Mouse (Mus musculus) MEL (cell line): ENCODE measurements around the gene Tmc4. TPM values are rescaled to one million over a fixed set of nuclear protein-coding genes. Genes with fewer than 3 reads are reported as not detected.

Experiments
- DNase-seq: peaks from one replicate; pipeline ENCODE4 v3.0.0; 2011; ENCODE audit warnings: low read depth, low spot score
- H3K27ac ChIP-seq: 2 replicates; pipeline ENCODE4 v1.5.1; 2012; ENCODE audit warnings: low read depth, mild to moderate bottlenecking, control low read depth, low read length, moderate library complexity; ENCODE audit not compliant: control insufficient read depth
- H3K27me3 ChIP-seq, 2 experiments: fragments of 150-350 bp in 1 of 2; sonication (generic) in 1 of 2; 2 replicates each; pipeline ENCODE4 v1.6.1; 2012; ENCODE audit warnings: low read length in 2 of 2, mild to moderate bottlenecking in 2 of 2, improper control_type of control experiment in 1 of 2, moderate library complexity in 1 of 2; ENCODE audit not compliant: insufficient read depth in 2 of 2, control insufficient read depth in 1 of 2
- H3K36me3 ChIP-seq, 2 experiments: 2 replicates each; pipeline ENCODE4 v1.6.1; 2012 to 2014; ENCODE audit warnings: low read length in 2 of 2, improper control_type of control experiment in 1 of 2, inconsistent platforms in 1 of 2, mild to moderate bottlenecking in 1 of 2; ENCODE audit not compliant: insufficient read depth in 2 of 2, control insufficient read depth in 1 of 2
- H3K4me1 ChIP-seq, 2 experiments: fragments of 150-350 bp in 1 of 2; sonication (generic) in 1 of 2; 2 replicates each; pipeline ENCODE4 v1.6.1; 2012; ENCODE audit warnings: low read length in 2 of 2, improper control_type of control experiment in 1 of 2, mild to moderate bottlenecking in 1 of 2; ENCODE audit not compliant: insufficient read depth in 2 of 2, control insufficient read depth in 1 of 2
- H3K4me3 ChIP-seq, 2 experiments: fragments of 150-350 bp in 1 of 2; sonication (generic) in 1 of 2; 2 replicates each; pipeline ENCODE4 v1.5.1; 2012; ENCODE audit warnings: low read depth in 2 of 2, low read length in 2 of 2, mild to moderate bottlenecking in 2 of 2, moderate library complexity in 2 of 2, control low read depth in 1 of 2, improper control_type of control experiment in 1 of 2; ENCODE audit not compliant: control insufficient read depth in 1 of 2, insufficient read depth in 1 of 2
- H3K79me2 ChIP-seq: 2 replicates; pipeline ENCODE4 v1.6.1; 2012; ENCODE audit warnings: mild to moderate bottlenecking, low read length, moderate library complexity; ENCODE audit not compliant: control insufficient read depth, poor library complexity, insufficient read depth
- H3K9ac ChIP-seq: 2 replicates; pipeline ENCODE4 v1.6.1; 2012; ENCODE audit warnings: low read depth, mild to moderate bottlenecking, control low read depth, low read length, moderate library complexity; ENCODE audit not compliant: control insufficient read depth, poor library complexity, severe bottlenecking
- H3K9me3 ChIP-seq: fragments of 150-350 bp; sonication (generic); replicated peaks from 2 replicates; pipeline ENCODE4 v1.6.1; 2012; ENCODE audit warnings: mild to moderate bottlenecking, low read length, improper control_type of control experiment, moderate library complexity; ENCODE audit not compliant: insufficient read depth
- CHD1 ChIP-seq: IDR thresholded peaks from 2 replicates; pipeline ENCODE4 v1.6.1; 2012; ENCODE audit warnings: low read depth, mild to moderate bottlenecking, inconsistent platforms, low read length, improper control_type of control experiment
- CTCF ChIP-seq, 3 experiments: IDR thresholded peaks in 2 of 3; conservative IDR thresholded peaks in 1 of 3; 2 replicates each; pipeline ENCODE4 v1.5.1; 2011 to 2012; ENCODE audit warnings: low read length in 3 of 3, low read depth in 2 of 3, mild to moderate bottlenecking in 2 of 3, improper control_type of control experiment in 1 of 3, inconsistent platforms in 1 of 3, mixed read lengths in 1 of 3, moderate library complexity in 1 of 3; ENCODE audit not compliant: control insufficient read depth in 1 of 3, insufficient read depth in 1 of 3, poor library complexity in 1 of 3, severe bottlenecking in 1 of 3
- ELF1 ChIP-seq: IDR thresholded peaks from 2 replicates; pipeline ENCODE4 v1.6.1; 2014; ENCODE audit warnings: low read depth, mild to moderate bottlenecking, inconsistent platforms, low read length, improper control_type of control experiment, moderate library complexity
- EP300 ChIP-seq, 2 experiments: IDR thresholded peaks; 2 replicates each; pipeline ENCODE4 v1.6.1; 2011; ENCODE audit warnings: improper control_type of control experiment in 2 of 2, low read length in 2 of 2, low read depth in 1 of 2, mild to moderate bottlenecking in 1 of 2
- ETS1 ChIP-seq: IDR thresholded peaks from 2 replicates; pipeline ENCODE4 v1.6.1; 2012; ENCODE audit warnings: low read depth, mild to moderate bottlenecking, inconsistent platforms, low read length, improper control_type of control experiment, moderate library complexity
- GATA1 ChIP-seq: IDR thresholded peaks from 2 replicates; pipeline ENCODE4 v1.6.1; 2011; ENCODE audit warnings: low read depth, low read length, improper control_type of control experiment
- HCFC1 ChIP-seq: IDR thresholded peaks from 2 replicates; pipeline ENCODE4 v1.6.1; 2012; ENCODE audit warnings: low read depth, mild to moderate bottlenecking, inconsistent platforms, low read length, improper control_type of control experiment, moderate library complexity
- JUND ChIP-seq: IDR thresholded peaks from 2 replicates; pipeline ENCODE4 v1.6.1; 2011; ENCODE audit warnings: low read depth, mild to moderate bottlenecking, improper control_type of control experiment, low read length
- MAX ChIP-seq: IDR thresholded peaks from 2 replicates; pipeline ENCODE4 v1.6.1; 2011; ENCODE audit warnings: low read length, improper control_type of control experiment
- MEF2A ChIP-seq: IDR thresholded peaks from 2 replicates; pipeline ENCODE4 v1.6.1; 2014; ENCODE audit warnings: low read depth, mild to moderate bottlenecking, inconsistent platforms, low read length, improper control_type of control experiment; ENCODE audit not compliant: poor library complexity, insufficient replicate concordance, severe bottlenecking; ENCODE audit errors: extremely low read depth
- MXI1 ChIP-seq: IDR thresholded peaks from 2 replicates; pipeline ENCODE4 v1.6.1; 2011; ENCODE audit warnings: mild to moderate bottlenecking, low read depth, low read length, improper control_type of control experiment
- MYB ChIP-seq: IDR thresholded peaks from 2 replicates; pipeline ENCODE4 v1.6.1; 2011; ENCODE audit warnings: mild to moderate bottlenecking, low read depth, low read length, improper control_type of control experiment
- MYC ChIP-seq: IDR thresholded peaks from 2 replicates; pipeline ENCODE4 v1.6.1; 2011; ENCODE audit warnings: low read depth, mild to moderate bottlenecking, low read length, improper control_type of control experiment, moderate library complexity
- NELFE ChIP-seq: IDR thresholded peaks from 2 replicates; pipeline ENCODE4 v1.6.1; 2011; ENCODE audit warnings: low read depth, low read length, improper control_type of control experiment
- NRF1 ChIP-seq: IDR thresholded peaks from 2 replicates; pipeline ENCODE4 v1.6.1; 2014; ENCODE audit warnings: low read depth, mild to moderate bottlenecking, inconsistent platforms, low read length, improper control_type of control experiment, moderate library complexity; ENCODE audit not compliant: poor library complexity, insufficient read depth, severe bottlenecking
- POLR2A ChIP-seq, 2 experiments: IDR thresholded peaks; 2 replicates each; pipeline ENCODE4 v1.6.1; 2011 to 2012; ENCODE audit warnings: low read length in 2 of 2, mild to moderate bottlenecking in 2 of 2, control low read depth in 1 of 2, improper control_type of control experiment in 1 of 2, low read depth in 1 of 2, moderate library complexity in 1 of 2; ENCODE audit not compliant: control insufficient read depth in 1 of 2, insufficient read depth in 1 of 2, poor library complexity in 1 of 2
- POLR2AphosphoS2 ChIP-seq: IDR thresholded peaks from 2 replicates; pipeline ENCODE4 v1.6.1; 2011; ENCODE audit warnings: low read length, improper control_type of control experiment
- POLR2AphosphoS5 ChIP-seq: IDR thresholded peaks from 2 replicates; pipeline ENCODE4 v1.6.1; 2012; ENCODE audit warnings: low read depth, borderline replicate concordance, mild to moderate bottlenecking, inconsistent platforms, low read length, moderate library complexity, mixed read lengths
- RCOR1 ChIP-seq: IDR thresholded peaks from 2 replicates; pipeline ENCODE4 v1.6.1; 2012; ENCODE audit warnings: low read depth, mild to moderate bottlenecking, inconsistent platforms, low read length, improper control_type of control experiment
- SMC3 ChIP-seq: IDR thresholded peaks from 2 replicates; pipeline ENCODE4 v1.6.1; 2011; ENCODE audit warnings: low read depth, low read length, improper control_type of control experiment
- UBTF ChIP-seq: IDR thresholded peaks from 2 replicates; pipeline ENCODE4 v1.6.1; 2012; ENCODE audit warnings: low read depth, mild to moderate bottlenecking, inconsistent platforms, low read length, improper control_type of control experiment, moderate library complexity, borderline replicate concordance; ENCODE audit not compliant: insufficient read depth
- USF1 ChIP-seq: IDR thresholded peaks from 2 replicates; pipeline ENCODE4 v1.6.1; 2014; ENCODE audit warnings: low read depth, mild to moderate bottlenecking, inconsistent platforms, low read length, improper control_type of control experiment, moderate library complexity
- USF2 ChIP-seq, 2 experiments: IDR thresholded peaks; 2 replicates each; pipeline ENCODE4 v1.6.1; 2011 to 2012; ENCODE audit warnings: improper control_type of control experiment in 2 of 2, low read length in 2 of 2, borderline replicate concordance in 1 of 2, inconsistent platforms in 1 of 2, low read depth in 1 of 2, mild to moderate bottlenecking in 1 of 2; ENCODE audit not compliant: insufficient read depth in 1 of 2
- ZNF384 ChIP-seq: IDR thresholded peaks from 2 replicates; pipeline ENCODE4 v1.6.1; 2012; ENCODE audit warnings: low read depth, mild to moderate bottlenecking, inconsistent platforms, low read length, improper control_type of control experiment
- polyA plus RNA-seq, 2 experiments: library from polyadenylated mRNA; stranded (reverse) in 1 of 2; unstranded in 1 of 2; fragments of >175 nt in 1 of 2; fragments of >200 nt in 1 of 2; gene quantifications; 2 replicates each; pipeline versions ENCODE4 v1.2.1 to v1.2.4; 2012; ENCODE audit warnings: low replicate concordance in 2 of 2, low read depth in 1 of 2; ENCODE audit not compliant: insufficient read length in 2 of 2, insufficient read depth in 1 of 2, missing spikeins in 1 of 2
- total RNA-seq: library from RNA; depleted of rRNA; stranded (reverse); fragments of 300-350 nt; gene quantifications from 2 replicates; pipeline ENCODE4 v1.2.3, GENCODE M21; 2012

The Tmc4 gene
- total and polyA plus RNA-seq, 3 experiments, result 2.7 to 16.8 TPM; not detected in 1

DNA sequence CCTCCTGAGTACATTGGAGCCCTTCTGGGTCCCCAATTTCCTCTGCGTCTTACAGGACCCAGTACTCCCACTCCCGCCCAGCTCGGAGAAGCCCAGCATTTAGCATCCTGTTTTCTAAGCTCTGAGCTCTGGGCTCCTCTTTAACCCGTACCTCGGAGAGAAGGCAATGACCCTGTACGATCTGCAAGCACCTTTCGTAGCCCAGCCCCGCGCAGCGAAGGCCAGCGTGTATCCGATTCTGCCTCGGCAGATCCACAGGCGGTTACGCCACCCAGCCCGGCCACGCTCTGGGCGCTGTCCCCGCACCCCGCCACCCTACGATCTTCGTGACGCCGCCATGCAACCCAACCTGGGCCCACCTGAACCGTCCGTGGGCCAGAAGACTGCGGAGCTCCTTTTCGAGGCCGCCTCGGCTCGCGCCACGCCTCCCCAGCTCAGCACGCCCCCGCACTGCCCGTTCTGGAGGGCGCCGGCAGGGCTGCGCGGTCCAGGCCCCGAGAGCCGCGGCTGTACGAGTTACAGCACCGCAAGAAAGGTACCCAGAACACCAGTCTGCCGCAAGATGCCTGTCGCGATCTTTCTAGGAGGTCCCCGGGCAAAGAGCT is 15.1 kb upstream of the Tmc4 start, which contains the start of gene Tsen34:
Gene Tsen34, plus strand, starts transcription at position 482 of the 605 bp plus-strand sequence.
- H3K79me2 ChIP-seq, result peaks cover 7% of the 10 kb centered on the region; the same call in 1 of the 2 replicates
- H3K4me3 ChIP-seq, result peak within 1 kb of the TSS; percentile 73 to 79
- H3K27me3 ChIP-seq, result no peaks in the 10 kb centered on the region
- H3K27ac ChIP-seq, result peak within 1 kb of the TSS; percentile 92
- H3K4me1 ChIP-seq, result peaks cover 4 to 17% of the 10 kb centered on the region in 2 experiments; a peak in 3 of 4 replicates
- no peaks in the 10 kb centered on the region for H3K9me3 ChIP-seq
- peak within 1 kb of the TSS; percentile 73 for H3K9ac ChIP-seq
- DNase-seq, result peak; percentile 68
- peak; percentile 36; the same call in 1 of the 2 replicates for TF ChIP-seq HCFC1
- TF ChIP-seq RCOR1, result no peak
- 0 out of 2 replicates have a peak, but pooled peaks have one; percentile 44 for TF ChIP-seq POLR2AphosphoS2
- TF ChIP-seq CHD1, result no peak
- TF ChIP-seq POLR2A (IDR thresholded peaks at IDR 0.05; ENCODE audit: control insufficient read depth in 1 of 2, insufficient read depth in 1 of 2, low read depth in 1 of 2, low read length in 2 of 2, poor library complexity in 1 of 2), result peak in 1 of 2 experiments; percentile 59; a peak in 1 of 4 replicates
- peak; percentile 50 for TF ChIP-seq MXI1
- TF ChIP-seq CTCF (IDR thresholded peaks at IDR 0.05 in 2 of 3, conservative IDR thresholded peaks at IDR 0.05 in 1 of 3; ENCODE audit: control insufficient read depth in 1 of 3, insufficient read depth in 1 of 3, low read depth in 2 of 3, low read length in 3 of 3, poor library complexity in 1 of 3, severe bottlenecking in 1 of 3), result 0 out of 6 replicates have a peak, but pooled peaks of 1 of the 3 experiments have one; percentile 7
- 0 out of 2 replicates have a peak, but pooled peaks have one; percentile 7 for TF ChIP-seq MYC
- TF ChIP-seq ZNF384, result no peak
- TF ChIP-seq NELFE, result peak; percentile 50; the same call in 1 of the 2 replicates
- H3K36me3 ChIP-seq, result peaks cover 0 to 7% of the 10 kb centered on the region in 2 experiments; a peak in 3 of 4 replicates

DNA sequence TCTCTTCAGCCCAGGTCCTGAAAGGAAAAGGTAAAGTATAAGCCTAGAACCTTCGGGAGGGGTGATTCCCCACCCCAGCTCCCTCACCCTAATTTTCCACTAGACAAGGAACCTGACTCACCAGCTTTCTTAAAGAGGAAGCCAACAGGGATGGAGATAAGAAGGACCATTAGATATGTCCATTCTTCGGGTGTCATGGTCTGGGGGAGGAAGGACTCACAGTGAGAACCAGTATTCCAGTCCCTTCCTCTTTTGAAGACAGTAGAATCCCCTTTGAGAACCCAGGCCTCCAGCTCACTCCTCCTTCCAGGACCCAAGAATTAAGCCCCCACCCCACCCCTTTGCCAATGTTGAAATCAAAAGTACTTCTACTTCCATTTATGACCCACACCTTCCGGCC is 14.6 kb upstream of the Tmc4 start:
- peak; percentile 71 for DNase-seq
- Histone ChIP-seq H3K9me3 (no peaks in the 10 kb centered on the region), H3K27me3 (no peaks in the 10 kb centered on the region), H3K4me1 (peaks cover 4 to 17% of the 10 kb centered on the region in 2 experiments; a peak in 3 of 4 replicates), H3K9ac (peak overlapping the region; percentile 73), H3K36me3 (peaks cover 0 to 7% of the 10 kb centered on the region in 2 experiments; a peak in 3 of 4 replicates), H3K4me3 (peak overlapping the region; percentile 73 to 79)
- TF ChIP-seq JUND (no peak), MEF2A (no peak), ETS1 (peak; percentile 43; the same call in 1 of the 2 replicates), MYC (0 out of 2 replicates have a peak, but pooled peaks have one; percentile 11), MYB (no peak), SMC3 (peak; percentile 5; the same call in 1 of the 2 replicates), USF2 (IDR thresholded peaks at IDR 0.05; ENCODE audit: borderline replicate concordance in 1 of 2, insufficient read depth in 1 of 2, low read depth in 1 of 2, low read length in 2 of 2) (no peak), ELF1 (no peak), USF1 (no peak), UBTF (no peak), NRF1 (no peak), RCOR1 (no peak), MAX (no peak), EP300 (IDR thresholded peaks at IDR 0.05; ENCODE audit: low read depth in 1 of 2, low read length in 2 of 2) (peak in 1 of 2 experiments; percentile 53; a peak in 1 of 4 replicates), GATA1 (peak; percentile 48), POLR2AphosphoS5 (no peak)
- TF ChIP-seq, all 39 proteins: peak for 5
- Histone ChIP-seq H3K27ac (peak overlapping the region; percentile 92), H3K79me2 (peaks cover 7% of the 10 kb centered on the region; the same call in 1 of the 2 replicates)
